Mouse (Mus musculus): ENCODE results near the gene Rnf126. TPM values are rescaled to one million over a fixed set of nuclear protein-coding genes. Genes with fewer than 3 reads are reported as not detected.

The Rnf126 gene
- total RNA-seq, 2 experiments from 2014 or later, result 85.0 to 88.3 TPM

GRCm38 (mm10) chr10:79788386-79789158, 21.8 kb upstream of the Rnf126 start:
- H3K4me3 ChIP-seq, result no peak overlapping the region
- peak in 1 of 2 experiments; percentile 83 for DNase-seq (ENCODE audit: low spot score in 2 of 2)
- TF ChIP-seq CTCF (conservative IDR thresholded peaks at IDR 0.05), result peak; percentile 99
- H3K27ac ChIP-seq, result no peak overlapping the region

- Histone ChIP-seq H3K4me3 (no peak overlapping the region), H3K27ac (no peak overlapping the region; the same call in 1 of the 2 replicates)
- no peak for DNase-seq (ENCODE audit: low spot score in 2 of 2)
- TF ChIP-seq CTCF (conservative IDR thresholded peaks at IDR 0.05), result peak; percentile 75
These were observed 17.4 kb upstream of the Rnf126 start for GRCm38 (mm10) chr10:79783920-79784800.

GRCm38 (mm10) chr10:79783050-79783449, 16.3 kb upstream of the Rnf126 start:
- DNase-seq (ENCODE audit: low spot score in 2 of 2), result no peak
- no peak overlapping the region for H3K4me3 ChIP-seq
- H3K27ac ChIP-seq, result no peak overlapping the region
- TF ChIP-seq CTCF (conservative IDR thresholded peaks at IDR 0.05), result peak; percentile 61

GRCm38 (mm10) chr10:79781956-79782355, 15.2 kb upstream of the Rnf126 start:
- TF ChIP-seq CTCF (conservative IDR thresholded peaks at IDR 0.05), result no peak
- Histone ChIP-seq H3K4me3 (no peak overlapping the region), H3K27ac (no peak overlapping the region)
- no peak for DNase-seq (ENCODE audit: low spot score in 2 of 2)

GRCm38 (mm10) chr10:79781139-79781538, 14.4 kb upstream of the Rnf126 start:
- peak; percentile 39 for TF ChIP-seq CTCF (conservative IDR thresholded peaks at IDR 0.05)
- no peak for DNase-seq (ENCODE audit: low spot score in 2 of 2)
- Histone ChIP-seq H3K27ac (no peak overlapping the region), H3K4me3 (peak overlapping the region; percentile 73)

- Histone ChIP-seq H3K4me3 (peak overlapping the region; percentile 73), H3K27ac (no peak overlapping the region)
- DNase-seq (ENCODE audit: low spot score in 2 of 2), result peak; percentile 61 to 78
- TF ChIP-seq CTCF (conservative IDR thresholded peaks at IDR 0.05), result no peak
These were observed 13.9 kb upstream of the Rnf126 start for GRCm38 (mm10) chr10:79780664-79781015.

GRCm38 (mm10) chr10:79779784-79780663, 13.3 kb upstream of the Rnf126 start:
- no peak overlapping the region; the same call in 1 of the 2 replicates for H3K27ac ChIP-seq
- DNase-seq (ENCODE audit: low spot score in 2 of 2), result peak; percentile 95 to 97
- peak; percentile 84 for TF ChIP-seq CTCF (conservative IDR thresholded peaks at IDR 0.05)
- H3K4me3 ChIP-seq, result peak overlapping the region; percentile 73

GRCm38 (mm10) chr10:79779193-79779592, 12.4 kb upstream of the Rnf126 start:
- H3K27ac ChIP-seq, result no peak overlapping the region
- no peak for DNase-seq (ENCODE audit: low spot score in 2 of 2)
- no peak overlapping the region for H3K4me3 ChIP-seq
- TF ChIP-seq CTCF (conservative IDR thresholded peaks at IDR 0.05), result no peak

GRCm38 (mm10) chr10:79778006-79778405, 11.3 kb upstream of the Rnf126 start:
- TF ChIP-seq CTCF (conservative IDR thresholded peaks at IDR 0.05), result no peak
- Histone ChIP-seq H3K27ac (no peak overlapping the region), H3K4me3 (no peak overlapping the region)
- DNase-seq (ENCODE audit: low spot score in 2 of 2), result no peak

GRCm38 (mm10) chr10:79777103-79777531, 10.4 kb upstream of the Rnf126 start, which contains the start of gene Fstl3:
Gene Fstl3, plus strand, starts transcription at chr10:79777272.
- TF ChIP-seq CTCF (conservative IDR thresholded peaks at IDR 0.05), result no peak
- H3K27ac ChIP-seq, result no peak within 1 kb of the TSS
- no peak for DNase-seq (ENCODE audit: low spot score in 2 of 2)
- no peak within 1 kb of the TSS; the same call in 1 of the 2 replicates for H3K4me3 ChIP-seq

- no peak for DNase-seq (ENCODE audit: low spot score in 2 of 2)
- Histone ChIP-seq H3K4me3 (no peak overlapping the region), H3K27ac (no peak overlapping the region)
- TF ChIP-seq CTCF (conservative IDR thresholded peaks at IDR 0.05), result peak; percentile 66
These were observed 7.9 kb upstream of the Rnf126 start for GRCm38 (mm10) chr10:79774486-79775279.

- no peak overlapping the region for H3K4me3 ChIP-seq
- H3K27ac ChIP-seq, result no peak overlapping the region
- TF ChIP-seq CTCF (conservative IDR thresholded peaks at IDR 0.05), result no peak
- DNase-seq (ENCODE audit: low spot score in 2 of 2), result no peak
These were observed 6.5 kb upstream of the Rnf126 start for GRCm38 (mm10) chr10:79773208-79773607.
